In genomic region chr10:42410748-42411537, GRCm38 (mm10) we compare ENCODE assay signal across 9 mouse cellular contexts.
DNase-seq lines count a peak whose midpoint lies in the region; ATAC-seq and TF ChIP-seq lines count a peak whose summit lies in the region.
"Had no signal": no experiment of that assay in that cellular context is flagged by ENCODE, and none has a peak within 500 bp of the region (broad histone marks: within the 10 kb centered on the region; RNA-seq: fewer than 3 reads in every experiment).

No protein-coding gene starts in this region.

- H3K27me3 ChIP-seq in liver, postnatal 0 days (ENCODE audit: insufficient read depth, low read length), result no peaks in the 10 kb centered on the region
- H3K27me3 ChIP-seq: neural tube, embryonic 13.5 days had no signal

- ATAC-seq in cerebellum, adult (ENCODE audit: insufficient number of reproducible peaks, low FRiP score, low TSS enrichment), result 0 out of 2 replicates have a peak, but pooled peaks have one; percentile 36
- no peak for ATAC-seq in liver, postnatal 0 days

- no peaks in the 10 kb centered on the region for H3K4me1 ChIP-seq in liver, postnatal 0 days (ENCODE audit: insufficient read depth)

- TF ChIP-seq CTCF in layer of hippocampus, adult 2 months (conservative IDR thresholded peaks at IDR 0.05), result no peak
- TF ChIP-seq CTCF in liver, postnatal 0 days (IDR thresholded peaks at IDR 0.05; ENCODE audit: low read depth), result no peak

- no peak overlapping the region for H3K9ac ChIP-seq in liver, postnatal 0 days (replicated peaks)
- H3K9ac ChIP-seq: neural tube, embryonic 13.5 days had no signal

- DNase-seq in cerebellum, adult 9-10 months, result no peak
- DNase-seq in testis, postnatal 10 days (ENCODE audit: low spot score), result peak; percentile 46
- no peak for DNase-seq in testis, postnatal 14 days (ENCODE audit: low spot score)
- DNase-seq in layer of hippocampus, adult 2 months (ENCODE audit: low spot score in 2 of 2), result peak; percentile 39 to 56
- DNase-seq in ovary, postnatal 14 days (ENCODE audit: low spot score), result peak; percentile 47
- DNase-seq in thymus, postnatal 14 days, result no peak
- no peak for DNase-seq in liver, postnatal 0 days

- 0 out of 2 replicates have a peak, but pooled peaks cover 3% of the 10 kb centered on the region for H3K36me3 ChIP-seq in liver, postnatal 0 days (replicated peaks; ENCODE audit: insufficient read depth, low read length)
- H3K36me3 ChIP-seq: neural tube, embryonic 13.5 days had no signal

- H3K27ac ChIP-seq in layer of hippocampus, adult 2 months, result peak overlapping the region; percentile 83
- no peak overlapping the region for H3K27ac ChIP-seq in liver, postnatal 0 days (ENCODE audit: low read depth)
- H3K27ac ChIP-seq: neural tube, embryonic 13.5 days had no signal

- TF ChIP-seq EP300 in liver, postnatal 0 days (IDR thresholded peaks at IDR 0.05; ENCODE audit: low read depth), result no peak

- WGBS in liver, postnatal 0 days (ENCODE audit: insufficient replicate concordance), result 66% methylated on average over 6 of the region's 6 CpGs

- no peaks in the 10 kb centered on the region for H3K9me3 ChIP-seq in liver, postnatal 0 days (ENCODE audit: low read length)
- H3K9me3 ChIP-seq: neural tube, embryonic 13.5 days had no signal

- H3K4me3 ChIP-seq in layer of hippocampus, adult 2 months, result peak overlapping the region; percentile 1; the same call in 1 of the 2 replicates
- no peak overlapping the region for H3K4me3 ChIP-seq in liver, postnatal 0 days (ENCODE audit: low read depth, low read length)
- H3K4me3 ChIP-seq: neural tube, embryonic 13.5 days had no signal

- no peak overlapping the region for H3K4me2 ChIP-seq in liver, postnatal 0 days (ENCODE audit: low read depth, low read length)
- H3K4me2 ChIP-seq: neural tube, embryonic 13.5 days had no signal

Comparison
In these comparisons a context has a peak if more than half of its experiments do, and no peak if none do; other contexts are left out.
1. DNase-seq: peak in testis, postnatal 10 days (single experiment), layer of hippocampus, adult 2 months (2 of 2) and ovary, postnatal 14 days (single experiment); none in cerebellum, adult 9-10 months (single experiment), testis, postnatal 14 days (single experiment), thymus, postnatal 14 days (single experiment) and liver, postnatal 0 days (single experiment).